Mouse (Mus musculus) neutrophil, adult 5-6 weeks (primary cell): ENCODE measurements at regions not wholly inside any gene's neighbourhood (a gene's known extent, or its start where the extent isn't known, plus 50 kb on each side); places are given as distances from the start of the nearest gene placed in this dataset.

Experiments
- ATAC-seq: fragments of 151-379, 151-347 bp; 2 replicates; pipeline ENCODE4 v1.8.0; 2017; ENCODE audit warnings: mild to moderate bottlenecking, moderate TSS enrichment; ENCODE audit not compliant: insufficient number of reproducible peaks, poor library complexity, low FRiP score, severe bottlenecking; ENCODE audit errors: extremely low read depth

- ATAC-seq = no peak
Measured at GRCm38 (mm10) chr5:119178805-119179204, 491.7 kb upstream of the Tbx3 start.

- ATAC-seq = no peak
Measured at GRCm38 (mm10) chr5:119183545-119184047, 486.9 kb upstream of the Tbx3 start.

- no peak for ATAC-seq
Measured at GRCm38 (mm10) chr5:119186611-119187010, 483.9 kb upstream of the Tbx3 start.

- no peak for ATAC-seq
Measured at GRCm38 (mm10) chr5:119188476-119188875, 482.0 kb upstream of the Tbx3 start.

GRCm38 (mm10) chr5:119193699-119194681, 476.5 kb upstream of the Tbx3 start:
- ATAC-seq = no peak

- ATAC-seq = no peak
Measured at GRCm38 (mm10) chr5:119199906-119200305, 470.6 kb upstream of the Tbx3 start.

- ATAC-seq = no peak
Measured at GRCm38 (mm10) chr5:119201251-119201650, 469.2 kb upstream of the Tbx3 start.

GRCm38 (mm10) chr5:119204736-119205135, 465.7 kb upstream of the Tbx3 start:
- ATAC-seq = no peak

- ATAC-seq = no peak
Measured at GRCm38 (mm10) chr5:119208077-119208476, 462.4 kb upstream of the Tbx3 start.

GRCm38 (mm10) chr5:119213196-119213595, 457.3 kb upstream of the Tbx3 start:
- ATAC-seq = no peak

- no peak for ATAC-seq
Measured at GRCm38 (mm10) chr5:119213692-119214357, 456.6 kb upstream of the Tbx3 start.

GRCm38 (mm10) chr5:119214937-119215336, 455.5 kb upstream of the Tbx3 start:
- no peak for ATAC-seq

- no peak for ATAC-seq
Measured at GRCm38 (mm10) chr5:119215364-119215763, 455.1 kb upstream of the Tbx3 start.

GRCm38 (mm10) chr5:119216146-119216545, 454.3 kb upstream of the Tbx3 start:
- ATAC-seq = no peak

GRCm38 (mm10) chr5:119217077-119217476, 453.4 kb upstream of the Tbx3 start:
- ATAC-seq = no peak

GRCm38 (mm10) chr5:119228691-119229090, 441.8 kb upstream of the Tbx3 start:
- no peak for ATAC-seq

GRCm38 (mm10) chr5:119232941-119233340, 437.5 kb upstream of the Tbx3 start:
- ATAC-seq = no peak

- ATAC-seq = no peak
Measured at GRCm38 (mm10) chr5:119235884-119236283, 434.6 kb upstream of the Tbx3 start.

- ATAC-seq = no peak
Measured at GRCm38 (mm10) chr5:119246824-119247223, 423.6 kb upstream of the Tbx3 start.

- ATAC-seq = no peak
Measured at GRCm38 (mm10) chr5:119248626-119249025, 421.8 kb upstream of the Tbx3 start.
